Mouse (Mus musculus) duodenum, adult 2 months (tissue): ENCODE measurements around the gene Rab1b. TPM values are rescaled to one million over a fixed set of nuclear protein-coding genes. Genes with fewer than 3 reads are reported as not detected.

Source experiments
- polyA plus RNA-seq: library from polyadenylated mRNA; depleted of rRNA; stranded (reverse); fragments of >200 nt; gene quantifications from 2 replicates; pipeline ENCODE4 v1.2.3, GENCODE M21; 2012; ENCODE audit warnings: low replicate concordance; rRNA removed

The Rab1b gene
- 198 and 335 TPM in 2 replicates for polyA plus RNA-seq

DNA sequence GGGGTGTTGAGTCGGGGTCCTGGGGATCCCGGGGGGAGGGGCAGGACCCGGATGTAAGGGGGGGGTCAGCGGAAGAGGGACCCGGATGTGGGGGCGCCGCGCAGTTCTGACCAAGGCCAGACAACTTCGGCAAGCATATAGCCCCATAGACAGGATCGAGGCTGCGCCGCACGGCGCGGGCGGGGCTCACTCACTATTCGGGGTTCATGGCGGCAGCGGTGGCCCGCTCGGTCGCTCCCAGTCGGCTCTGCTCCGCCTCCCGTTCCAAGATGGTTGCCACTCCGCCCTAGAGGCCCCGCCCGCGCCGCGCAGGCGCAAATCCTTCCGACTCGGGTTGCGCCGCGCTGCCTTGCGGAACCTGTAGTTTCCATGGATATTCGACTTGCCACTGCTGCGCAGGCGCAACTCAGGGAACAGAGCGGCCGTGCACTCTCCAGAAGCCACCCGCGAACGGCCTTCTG is at the start of gene Rab1b:
TSS of gene Rab1b (minus strand) at position 342 of the 461 bp plus-strand sequence.

DNA sequence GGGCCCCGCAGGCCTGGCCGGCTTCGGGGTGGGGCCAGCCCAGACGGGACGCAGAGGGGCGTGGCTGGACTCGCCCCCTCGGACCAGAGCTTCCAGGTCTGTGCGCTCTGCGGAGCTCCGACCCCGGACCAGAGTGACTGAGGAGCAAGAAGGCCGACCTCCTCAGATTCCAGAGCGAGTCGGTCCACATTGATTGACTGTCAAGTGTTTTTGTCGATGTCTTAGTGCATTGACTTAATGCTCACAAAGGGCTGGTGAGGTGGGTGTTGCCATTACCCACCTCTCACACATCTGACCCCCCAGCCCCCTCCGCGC is 11.5 kb upstream of the Rab1b start, which contains the start of gene Klc2:
TSS of gene Klc2 (minus strand) at position 177 of the 315 bp plus-strand sequence.

DNA sequence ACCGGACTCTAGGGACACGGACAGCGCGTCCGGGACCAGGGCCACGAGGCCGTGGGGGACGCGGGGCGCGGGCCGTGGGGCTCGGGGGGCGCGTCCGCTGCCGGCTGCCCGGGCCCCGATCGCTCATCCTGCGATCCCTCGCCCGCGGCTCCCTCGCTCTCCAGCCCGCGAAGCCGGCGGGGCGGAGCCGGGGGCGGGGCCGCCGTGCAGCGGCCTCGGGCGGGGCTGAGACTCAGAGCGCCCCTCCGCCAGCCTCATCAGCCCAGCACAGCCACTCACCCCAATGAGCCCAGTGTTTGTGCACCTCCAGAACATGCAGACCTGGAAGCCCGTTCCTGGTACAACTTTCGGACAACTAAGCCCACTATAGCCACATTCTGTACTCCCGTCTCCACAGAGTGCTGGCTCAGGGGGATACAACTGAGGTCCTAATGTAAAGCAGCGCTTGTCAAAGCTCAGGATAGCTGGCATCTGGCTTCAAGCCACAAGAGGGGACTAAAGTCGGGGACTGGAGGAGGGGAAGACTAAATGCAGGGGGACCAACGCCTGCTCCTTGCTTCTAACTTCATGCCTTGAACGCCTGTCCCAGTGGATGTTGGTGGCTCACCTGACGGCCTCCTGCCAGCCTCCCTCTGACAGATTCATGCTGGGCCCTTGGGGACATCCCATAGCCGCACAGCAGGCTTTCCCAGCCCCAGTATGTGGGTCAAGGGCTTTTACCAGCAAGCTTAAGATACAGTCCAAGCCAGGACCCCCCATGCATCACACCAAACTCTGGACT is 8.3 kb downstream of the Rab1b start, which contains the start of gene Cnih2:
TSS of gene Cnih2 (minus strand) at position 159 of the 781 bp plus-strand sequence.

DNA sequence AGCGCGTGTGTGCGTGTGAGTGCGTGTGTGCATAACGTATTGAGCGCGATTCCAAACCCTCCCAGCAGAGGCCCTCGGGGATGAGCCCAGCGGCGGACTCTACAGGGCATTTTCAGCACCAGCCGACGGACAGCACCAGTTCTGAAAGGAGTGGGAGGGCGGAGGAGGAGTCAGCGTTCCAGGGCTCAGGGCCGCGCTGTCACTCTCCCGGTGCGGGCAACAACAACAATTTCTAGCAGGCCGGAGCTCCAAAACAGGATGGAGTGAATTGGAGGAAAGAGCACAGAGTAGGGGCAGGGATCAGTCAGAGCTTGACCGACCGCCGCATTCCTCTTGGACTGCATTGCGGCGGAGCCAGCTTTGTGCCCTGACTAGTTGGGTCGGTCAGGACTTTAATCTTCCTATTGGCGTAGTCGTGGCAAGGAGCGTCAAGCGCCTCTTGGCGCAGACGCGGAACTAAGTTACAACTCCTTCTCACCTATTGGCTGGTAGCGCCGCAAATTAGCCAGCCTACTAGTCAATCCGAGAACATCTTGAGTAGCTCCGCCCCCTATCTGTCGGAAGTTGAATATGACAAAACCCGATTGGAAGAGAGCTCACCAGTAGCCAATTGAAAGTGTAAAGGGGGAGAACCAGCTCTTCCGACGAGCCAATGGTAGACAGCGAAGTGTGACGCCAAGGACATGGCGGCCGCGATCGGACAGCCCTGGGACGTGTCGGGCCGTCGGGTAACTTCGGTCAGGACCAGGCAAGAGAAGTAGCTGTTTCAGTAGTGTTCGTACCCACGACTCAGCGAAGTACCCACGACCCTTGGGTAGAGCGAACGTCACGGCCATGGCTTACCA is 18.8 kb downstream of the Rab1b start, which contains the start of gene Yif1a:
TSS of gene Yif1a (plus strand) at position 655 of the 845 bp plus-strand sequence.

DNA sequence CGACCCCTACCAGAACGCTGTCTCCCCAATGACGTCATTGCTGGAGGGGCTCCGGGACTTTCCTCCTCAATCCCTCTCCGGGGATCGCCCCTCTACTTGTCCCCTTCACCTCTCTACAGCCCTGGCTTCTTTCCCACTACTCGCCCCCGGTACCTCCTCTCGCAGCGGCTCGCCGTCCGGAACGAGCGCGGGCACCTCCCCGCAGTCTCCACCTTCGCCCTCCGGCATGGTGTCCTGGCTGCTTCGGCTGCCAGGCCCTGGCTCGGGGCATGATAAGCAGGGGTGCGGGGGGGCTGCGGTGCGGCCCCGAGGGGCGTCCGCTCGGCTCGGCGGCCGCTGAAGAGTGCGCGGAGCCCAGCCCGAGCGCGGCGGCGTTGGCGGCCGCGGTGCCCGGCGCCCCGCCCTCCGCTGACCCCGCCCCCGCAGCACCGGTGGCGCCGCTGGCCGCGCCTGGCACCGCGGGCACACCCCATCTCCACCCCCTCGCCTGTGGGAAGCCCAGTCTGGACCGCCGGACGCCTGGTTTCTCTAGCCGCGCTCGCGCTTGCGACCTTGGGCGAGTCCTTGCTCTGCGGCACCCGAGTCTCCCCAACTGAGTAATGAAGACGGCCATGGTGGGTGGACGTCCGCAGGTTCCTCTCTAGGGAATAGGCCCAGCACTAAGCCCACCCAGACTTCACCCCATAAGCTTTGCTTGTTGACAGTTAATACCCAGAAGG is 21.6 kb downstream of the Rab1b start, which contains the start of gene Tmem151a:
TSS of gene Tmem151a (minus strand) at position 387 of the 719 bp plus-strand sequence.

DNA sequence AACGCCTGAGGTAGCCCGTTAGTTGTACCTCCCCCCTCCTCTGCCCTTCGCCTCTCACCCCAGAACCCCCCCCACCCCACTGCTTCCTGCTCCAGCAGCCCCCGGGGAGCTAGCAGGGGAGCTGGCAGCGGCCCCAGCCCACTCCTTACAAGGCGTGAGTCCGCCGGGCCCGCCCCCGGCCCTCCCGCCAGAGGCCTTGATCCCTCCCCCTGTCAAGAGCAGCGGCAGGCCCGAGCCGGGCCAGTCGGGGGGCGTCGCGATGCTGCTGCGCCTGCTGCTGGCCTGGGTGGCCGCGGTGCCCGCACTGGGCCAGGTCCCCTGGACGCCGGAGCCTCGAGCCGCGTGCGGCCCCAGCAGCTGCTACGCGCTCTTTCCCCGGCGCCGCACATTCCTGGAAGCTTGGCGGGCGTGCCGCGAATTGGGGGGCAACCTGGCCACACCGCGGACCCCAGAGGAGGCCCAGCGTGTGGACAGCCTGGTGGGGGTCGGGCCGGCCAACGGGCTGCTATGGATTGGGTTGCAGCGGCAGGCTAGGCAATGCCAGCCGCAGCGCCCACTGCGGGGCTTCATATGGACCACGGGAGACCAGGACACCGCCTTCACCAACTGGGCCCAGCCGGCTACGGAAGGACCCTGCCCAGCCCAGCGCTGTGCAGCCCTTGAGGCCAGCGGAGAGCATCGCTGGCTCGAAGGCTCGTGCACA is 38.9 kb downstream of the Rab1b start, which contains the start of gene Cd248:
TSS of gene Cd248 (plus strand) at position 212 of the 703 bp plus-strand sequence.

DNA sequence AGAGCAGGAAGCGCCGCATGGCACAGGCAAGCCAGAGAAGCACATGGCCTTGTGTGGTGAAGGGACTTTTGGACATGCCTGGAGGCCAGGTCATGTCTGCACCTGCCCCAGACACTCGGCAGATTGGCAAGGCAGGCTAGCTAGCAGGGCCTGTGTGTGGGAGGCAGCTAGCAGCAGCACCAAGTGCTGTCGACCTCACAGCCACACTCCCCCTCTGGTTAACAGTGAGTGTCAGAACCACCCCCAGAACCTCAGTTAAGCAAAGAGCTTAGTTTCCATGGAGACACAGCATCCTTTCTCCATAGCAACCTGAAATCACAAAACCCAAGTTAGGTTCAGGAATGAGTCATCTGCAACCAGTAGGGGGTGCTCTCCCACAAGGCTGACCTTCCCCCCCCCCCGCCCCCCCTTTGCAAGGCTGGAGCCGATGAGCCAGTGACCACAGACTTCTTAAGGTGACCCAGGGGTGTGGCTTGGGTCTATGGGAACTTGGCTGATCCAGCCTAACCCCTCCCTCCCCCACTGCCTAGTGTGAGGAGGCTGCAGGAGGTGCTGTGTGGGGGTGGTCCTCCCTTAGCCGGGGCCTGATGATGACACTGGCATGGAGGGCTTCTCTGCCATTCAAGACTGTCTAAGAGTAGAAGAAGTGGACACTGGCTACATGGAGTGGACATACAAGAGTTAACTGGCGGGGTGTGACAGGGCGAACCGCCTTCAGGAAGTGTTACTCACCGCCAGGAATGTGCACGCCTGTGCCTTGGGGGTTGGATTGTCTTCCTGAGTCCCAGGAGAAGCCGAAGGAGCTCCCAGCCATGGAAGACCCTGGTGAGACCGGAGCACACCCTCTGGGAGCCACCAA is 56.6 kb downstream of the Rab1b start, which contains the start of gene Rin1:
TSS of gene Rin1 (plus strand) at position 435 of the 859 bp plus-strand sequence.

Other genes starting within 250 kb of the Rab1b start
- gene Actn3, start 229.2 kb downstream of the Rab1b start, polyA plus RNA-seq, result 0.12 and 0.37 TPM in 2 replicates
- gene Zdhhc24, start 228.4 kb downstream of the Rab1b start, polyA plus RNA-seq, result 20.0 and 26.3 TPM in 2 replicates
- 0.32 and 2.3 TPM in 2 replicates for gene Bbs1, start 200.4 kb downstream of the Rab1b start, polyA plus RNA-seq
- gene Dpp3, start 178.8 kb downstream of the Rab1b start, polyA plus RNA-seq, result 131 and 152 TPM in 2 replicates
- gene Peli3, start 163.9 kb downstream of the Rab1b start, polyA plus RNA-seq, result 1.2 and 1.7 TPM in 2 replicates
- 8.4 and 15.6 TPM in 2 replicates for gene Mrpl11, start 144.9 kb downstream of the Rab1b start, polyA plus RNA-seq
- 0.90 and 1.8 TPM in 2 replicates for gene Npas4, start 116.8 kb downstream of the Rab1b start, polyA plus RNA-seq
- gene Slc29a2, start 83.2 kb downstream of the Rab1b start, polyA plus RNA-seq, result 2.3 and 8.8 TPM in 2 replicates
- 12.5 and 14.2 TPM in 2 replicates for gene B4gat1, start 68.2 kb downstream of the Rab1b start, polyA plus RNA-seq
- 1.3 and 2.9 TPM in 2 replicates for gene AC124502.3, start 68.2 kb downstream of the Rab1b start, polyA plus RNA-seq
- gene Brms1, start 65.7 kb downstream of the Rab1b start, polyA plus RNA-seq, result 37.5 and 52.2 TPM in 2 replicates
- gene Rin1, start 56.6 kb downstream of the Rab1b start, polyA plus RNA-seq, result 3.3 and 8.5 TPM in 2 replicates
- 4.6 and 4.9 TPM in 2 replicates for gene Cd248, start 39.0 kb downstream of the Rab1b start, polyA plus RNA-seq
- 3.3 and 3.6 TPM in 2 replicates for gene Tmem151a, start 21.5 kb downstream of the Rab1b start, polyA plus RNA-seq
- 254 and 407 TPM in 2 replicates for gene Yif1a, start 18.5 kb downstream of the Rab1b start, polyA plus RNA-seq
- gene Cnih2, start 8.6 kb downstream of the Rab1b start, polyA plus RNA-seq, result 2.0 and 3.1 TPM in 2 replicates
- 23.5 and 24.1 TPM in 2 replicates for gene Klc2, start 11.5 kb upstream of the Rab1b start, polyA plus RNA-seq
- 6.7 and 7.8 TPM in 2 replicates for gene Pacs1, start 166.0 kb upstream of the Rab1b start, polyA plus RNA-seq
- gene Sf3b2, start 188.4 kb upstream of the Rab1b start, polyA plus RNA-seq, result 86.5 and 99.5 TPM in 2 replicates
- 0.08 TPM in 1 of 2 replicates, not detected in the other for gene Gal3st3, start 191.3 kb upstream of the Rab1b start, polyA plus RNA-seq
- not detected in 2 replicates for gene Catsper1, start 228.7 kb upstream of the Rab1b start, polyA plus RNA-seq
- 775 and 1,382 TPM in 2 replicates for gene Cst6, start 242.5 kb upstream of the Rab1b start, polyA plus RNA-seq